Mouse (Mus musculus): ENCODE data around the gene Arhgef3. TPM values are rescaled to one million over a fixed set of nuclear protein-coding genes. Genes with fewer than 3 reads are reported as not detected.

The Arhgef3 gene
- polyA plus RNA-seq, 1 experiment from 2014 or later, result 1.6 TPM

DNA sequence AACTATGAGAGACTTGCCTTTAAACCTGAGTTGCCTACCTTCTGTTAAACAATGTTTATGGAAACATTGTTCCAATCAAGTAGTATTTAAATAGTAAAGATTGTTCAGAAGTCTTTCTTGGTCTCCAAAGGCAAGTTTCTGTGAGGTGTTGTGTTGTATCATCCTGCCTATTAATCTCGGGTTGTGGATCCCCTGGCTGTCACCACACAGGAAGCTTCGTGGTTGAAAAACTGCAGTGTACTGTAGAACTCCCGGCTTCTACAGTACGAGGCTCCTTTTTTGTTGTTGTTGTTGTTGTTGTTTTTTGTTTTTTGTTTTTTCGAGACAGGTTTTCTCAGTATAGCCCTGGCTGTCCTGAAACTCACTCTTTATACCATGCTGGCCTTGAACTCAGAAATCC, 29.2 kb upstream of the Arhgef3 start:
- Histone ChIP-seq H3K4me2 (no peak overlapping the region), H3K27ac (no peak overlapping the region), H3K36me3 (ENCODE audit: poor library complexity, severe bottlenecking) (no peaks in the 10 kb centered on the region), H3K9ac (no peak overlapping the region), H3K27me3 (no peaks in the 10 kb centered on the region), H3K4me1 (0 out of 2 replicates have a peak, but pooled peaks cover 2% of the 10 kb centered on the region), H3K9me3 (replicated peaks) (no peaks in the 10 kb centered on the region), H3K4me3 (no peak overlapping the region)
- no peak for ATAC-seq
- 87% methylated on average over 5 of the region's 5 CpGs for WGBS

DNA sequence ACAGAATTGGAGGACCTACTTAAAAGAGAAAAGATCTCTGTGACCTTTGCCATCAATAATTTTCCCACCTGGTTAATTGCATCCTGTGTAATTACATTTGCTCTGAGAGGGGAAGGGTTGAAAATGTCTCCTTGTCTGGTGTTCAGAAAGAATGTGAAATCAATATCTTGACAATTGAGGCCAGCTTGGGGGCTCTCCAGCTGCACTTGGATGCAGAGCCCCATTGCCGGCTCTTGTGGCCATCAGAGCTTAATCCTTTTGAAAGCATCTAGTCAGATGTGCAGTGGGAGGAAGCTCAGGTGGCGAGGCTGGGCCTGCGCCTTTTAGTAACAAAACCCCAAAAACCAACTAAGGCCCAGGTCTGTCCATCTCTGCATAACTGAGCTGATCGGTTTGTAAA, 28.7 kb upstream of the Arhgef3 start:
- no peak overlapping the region for H3K4me2 ChIP-seq
- no peaks in the 10 kb centered on the region for H3K36me3 ChIP-seq (ENCODE audit: poor library complexity, severe bottlenecking)

DNA sequence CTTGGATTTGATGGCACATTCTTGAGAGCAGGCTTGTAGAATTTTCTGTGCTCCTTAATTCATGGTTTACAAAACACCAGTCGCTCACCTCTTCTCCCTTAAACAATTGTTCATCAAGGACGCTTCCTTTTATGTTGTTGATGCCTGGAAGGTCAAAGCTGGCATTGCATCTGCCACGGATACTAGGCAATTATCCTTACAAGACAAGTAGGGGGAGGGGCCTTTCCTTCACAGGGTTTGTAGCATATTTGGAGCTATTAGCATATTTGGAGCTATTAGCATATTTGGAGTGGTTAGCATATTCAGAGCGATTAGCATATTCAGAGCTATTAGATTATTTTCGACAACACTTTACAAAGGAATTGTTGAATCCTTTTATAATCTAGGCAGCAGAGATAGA, 20.5 kb upstream of the Arhgef3 start:
- 34% methylated on average over 5 of the region's 5 CpGs for WGBS

More for the DNA sequence above, 28.7 kb upstream of the Arhgef3 start:
- no peaks in the 10 kb centered on the region for H3K27me3 ChIP-seq
- 0 out of 2 replicates have a peak, but pooled peaks cover 2% of the 10 kb centered on the region for H3K4me1 ChIP-seq
- no peak overlapping the region for H3K27ac ChIP-seq
- no peaks in the 10 kb centered on the region for H3K9me3 ChIP-seq (replicated peaks)
- 63% methylated on average over 4 of the region's 4 CpGs for WGBS
- ATAC-seq, result no peak
- no peak overlapping the region for H3K9ac ChIP-seq
- H3K4me3 ChIP-seq, result no peak overlapping the region

DNA sequence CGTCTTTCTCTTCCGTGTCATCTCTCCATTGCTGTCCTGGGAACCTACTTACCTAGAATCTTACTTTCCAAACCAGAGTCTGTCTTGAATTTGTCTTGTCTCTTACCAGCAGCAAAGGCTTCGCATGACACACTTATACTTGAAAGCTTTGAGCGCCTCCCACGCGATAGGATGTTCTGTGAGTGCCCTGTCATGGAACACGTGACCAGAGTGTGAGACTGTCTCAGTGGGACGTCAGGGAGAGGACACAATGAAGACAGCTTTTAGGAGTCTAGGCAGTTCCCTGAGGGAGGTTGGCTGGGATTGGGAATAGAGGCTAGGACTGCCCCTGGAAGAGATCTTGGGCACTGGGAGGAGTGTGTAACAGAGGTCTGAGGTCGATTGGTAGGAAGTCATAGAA, 18.6 kb upstream of the Arhgef3 start:
- WGBS, result 69% methylated on average over 9 of the region's 9 CpGs

More for the DNA sequence above, 20.5 kb upstream of the Arhgef3 start:
- Histone ChIP-seq H3K4me3 (no peak overlapping the region), H3K4me2 (no peak overlapping the region), H3K27me3 (no peaks in the 10 kb centered on the region), H3K27ac (peak overlapping the region; percentile 63), H3K9me3 (replicated peaks) (no peaks in the 10 kb centered on the region), H3K4me1 (peaks cover 10% of the 10 kb centered on the region), H3K36me3 (ENCODE audit: poor library complexity, severe bottlenecking) (peaks cover under 1% of the 10 kb centered on the region; the same call in 1 of the 2 replicates), H3K9ac (no peak overlapping the region)
- ATAC-seq, result peak; percentile 75

DNA sequence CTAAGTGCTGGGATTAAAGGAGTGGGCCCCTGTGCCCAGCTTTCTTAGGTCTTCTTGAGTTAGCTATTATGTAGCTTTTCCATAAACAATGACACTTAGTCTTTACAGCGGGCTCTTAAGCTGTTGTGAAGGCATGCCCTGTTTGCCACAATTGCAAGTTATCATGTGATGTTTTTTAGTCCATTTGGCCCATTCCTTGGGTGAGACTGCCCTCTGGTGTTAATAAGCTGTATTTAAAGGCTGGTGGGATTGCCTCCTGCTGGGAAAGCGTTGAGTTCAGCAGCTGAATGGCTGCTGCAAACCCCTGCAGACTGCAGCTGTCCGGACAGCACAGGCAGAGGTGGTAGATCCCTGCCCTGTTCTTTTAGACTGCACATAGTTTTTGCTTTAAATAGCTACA, 17.9 kb upstream of the Arhgef3 start:
- H3K4me2 ChIP-seq, result no peak overlapping the region
- no peak overlapping the region for H3K9ac ChIP-seq
- ATAC-seq, result peak; percentile 66
- no peaks in the 10 kb centered on the region for H3K27me3 ChIP-seq
- 4% methylated on average over 3 of the region's 3 CpGs for WGBS
- H3K4me3 ChIP-seq, result no peak overlapping the region
- peaks cover 10% of the 10 kb centered on the region; the same call in 1 of the 2 replicates for H3K36me3 ChIP-seq (ENCODE audit: poor library complexity, severe bottlenecking)
- H3K27ac ChIP-seq, result no peak overlapping the region
- H3K4me1 ChIP-seq, result peaks cover 10% of the 10 kb centered on the region
- no peaks in the 10 kb centered on the region for H3K9me3 ChIP-seq (replicated peaks)

More for the DNA sequence above, 18.6 kb upstream of the Arhgef3 start:
- Histone ChIP-seq H3K4me1 (peaks cover 10% of the 10 kb centered on the region), H3K36me3 (ENCODE audit: poor library complexity, severe bottlenecking) (peaks cover 10% of the 10 kb centered on the region; the same call in 1 of the 2 replicates), H3K9me3 (replicated peaks) (no peaks in the 10 kb centered on the region), H3K27ac (no peak overlapping the region), H3K27me3 (no peaks in the 10 kb centered on the region), H3K4me3 (no peak overlapping the region), H3K4me2 (no peak overlapping the region), H3K9ac (no peak overlapping the region)
- no peak for ATAC-seq

GRCm38 (mm10) chr14:27101735-27102134, 13.0 kb upstream of the Arhgef3 start:
- H3K27me3 ChIP-seq, result no peaks in the 10 kb centered on the region
- WGBS, result 86% methylated on average over 7 of the region's 7 CpGs
- peaks cover 6% of the 10 kb centered on the region; the same call in 1 of the 2 replicates for H3K4me1 ChIP-seq
- H3K36me3 ChIP-seq (ENCODE audit: poor library complexity, severe bottlenecking), result peaks cover 10% of the 10 kb centered on the region; the same call in 1 of the 2 replicates
- no peak overlapping the region for H3K27ac ChIP-seq
- no peak overlapping the region for H3K4me2 ChIP-seq
- H3K4me3 ChIP-seq, result no peak overlapping the region
- no peaks in the 10 kb centered on the region for H3K9me3 ChIP-seq (replicated peaks)
- no peak overlapping the region for H3K9ac ChIP-seq
- ATAC-seq, result no peak

GRCm38 (mm10) chr14:27102720-27103119, 12.0 kb upstream of the Arhgef3 start:
- ATAC-seq, result no peak
- peaks cover 10% of the 10 kb centered on the region; the same call in 1 of the 2 replicates for H3K36me3 ChIP-seq (ENCODE audit: poor library complexity, severe bottlenecking)

DNA sequence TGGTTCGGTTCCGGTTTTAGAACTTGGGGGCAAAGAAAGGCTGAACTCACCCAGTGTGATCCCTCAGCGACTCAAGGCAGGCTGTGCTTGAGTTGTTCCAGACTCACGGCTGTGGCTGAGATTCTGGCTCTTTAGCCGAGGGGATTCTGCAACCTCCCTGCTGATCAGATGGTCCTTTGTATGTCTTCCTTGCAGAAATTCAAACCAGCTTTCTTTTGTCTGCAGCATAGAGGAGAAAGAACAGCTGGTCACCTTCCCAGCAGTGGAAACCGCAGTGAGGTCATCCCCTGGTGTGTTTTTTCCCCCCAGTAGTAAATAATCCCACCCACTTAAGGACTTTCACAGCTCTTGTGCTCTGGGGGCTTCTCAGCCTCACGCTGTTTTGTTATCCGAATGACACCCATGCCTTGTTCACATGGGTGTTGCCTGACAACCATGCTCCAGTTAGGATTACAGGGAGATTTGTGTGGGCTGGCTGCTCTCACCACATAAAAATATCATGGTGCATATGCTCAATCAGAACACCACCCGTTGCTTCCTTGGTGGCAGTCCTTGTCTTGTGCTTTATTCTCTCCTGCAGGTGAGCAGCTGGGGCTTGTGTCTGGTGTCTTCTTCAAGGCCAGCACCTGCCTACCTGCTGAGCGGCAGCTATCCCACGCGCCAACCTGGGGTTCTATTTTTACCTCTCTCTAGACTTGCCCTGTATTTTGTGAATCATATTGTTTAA, 8.8 kb upstream of the Arhgef3 start:
- no peak overlapping the region for H3K9ac ChIP-seq
- no peak overlapping the region for H3K27ac ChIP-seq
- ATAC-seq, result no peak
- no peak overlapping the region for H3K4me2 ChIP-seq
- peaks cover 6% of the 10 kb centered on the region; the same call in 1 of the 2 replicates for H3K4me1 ChIP-seq
- no peaks in the 10 kb centered on the region for H3K36me3 ChIP-seq (ENCODE audit: poor library complexity, severe bottlenecking)
- H3K27me3 ChIP-seq, result no peaks in the 10 kb centered on the region
- 63% methylated on average over 12 of the region's 12 CpGs for WGBS
- no peak overlapping the region for H3K4me3 ChIP-seq
- H3K9me3 ChIP-seq (replicated peaks), result no peaks in the 10 kb centered on the region

More at GRCm38 (mm10) chr14:27102720-27103119, 12.0 kb upstream of the Arhgef3 start:
- H3K27ac ChIP-seq, result no peak overlapping the region; the same call in 1 of the 2 replicates
- 71% methylated on average over 6 of the region's 6 CpGs for WGBS
- H3K4me1 ChIP-seq, result peaks cover 6% of the 10 kb centered on the region; the same call in 1 of the 2 replicates
- H3K4me3 ChIP-seq, result no peak overlapping the region
- no peak overlapping the region for H3K9ac ChIP-seq
- no peaks in the 10 kb centered on the region for H3K27me3 ChIP-seq
- H3K9me3 ChIP-seq (replicated peaks), result no peaks in the 10 kb centered on the region
- H3K4me2 ChIP-seq, result no peak overlapping the region

DNA sequence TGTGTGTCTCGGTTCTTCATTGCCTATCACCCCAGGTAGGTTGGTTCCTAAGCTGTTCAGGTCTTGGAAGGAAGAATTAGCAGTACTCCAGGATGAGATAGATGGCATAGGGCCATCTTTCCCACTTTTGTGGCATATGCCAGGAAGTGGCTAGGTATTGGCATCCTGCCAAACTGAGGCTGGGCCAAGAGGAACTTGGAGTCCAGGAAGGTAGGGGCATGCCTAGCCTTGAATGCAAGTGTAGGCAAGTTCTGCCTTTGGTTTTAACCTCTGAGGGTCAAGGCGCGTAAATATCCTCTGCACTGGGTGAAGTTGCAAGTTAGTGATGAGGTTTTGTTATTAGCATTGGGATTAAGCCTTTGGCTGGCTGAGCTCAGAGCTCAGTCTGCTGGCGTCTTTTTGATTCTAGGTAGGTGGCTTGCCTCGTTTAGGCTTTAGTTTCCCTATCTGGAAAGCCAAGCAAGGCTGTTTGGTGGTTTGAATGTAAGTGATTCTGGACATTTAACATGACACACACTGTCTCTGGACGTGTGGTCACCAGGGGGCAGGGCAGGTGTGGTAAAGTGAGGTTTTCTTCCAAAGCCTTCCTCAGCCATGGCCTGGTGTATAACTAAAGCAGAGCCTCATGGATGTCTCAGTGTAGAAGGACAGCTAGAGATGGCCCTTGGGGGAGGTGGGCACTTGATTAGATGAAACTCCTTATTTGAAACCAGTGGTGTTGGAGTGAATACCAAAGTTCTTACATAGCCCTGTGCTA, 5.8 kb upstream of the Arhgef3 start:
- no peak for ATAC-seq
- Histone ChIP-seq H3K36me3 (ENCODE audit: poor library complexity, severe bottlenecking) (no peaks in the 10 kb centered on the region), H3K4me2 (no peak overlapping the region), H3K9ac (no peak overlapping the region), H3K9me3 (replicated peaks) (no peaks in the 10 kb centered on the region), H3K4me1 (peaks cover 7% of the 10 kb centered on the region; the same call in 1 of the 2 replicates), H3K27me3 (peaks cover 12% of the 10 kb centered on the region), H3K4me3 (no peak overlapping the region), H3K27ac (no peak overlapping the region)
- WGBS, result 69% methylated on average over 6 of the region's 6 CpGs

GRCm38 (mm10) chr14:27115275-27115660, 569 bp downstream of the Arhgef3 start:
- H3K4me1 ChIP-seq, result peaks cover 13% of the 10 kb centered on the region
- no peaks in the 10 kb centered on the region for H3K9me3 ChIP-seq (replicated peaks)
- no peaks in the 10 kb centered on the region for H3K36me3 ChIP-seq (ENCODE audit: poor library complexity, severe bottlenecking)
- ATAC-seq, result no peak
- H3K27me3 ChIP-seq, result peaks cover 48% of the 10 kb centered on the region
- no peak overlapping the region; the same call in 1 of the 2 replicates for H3K9ac ChIP-seq
- no peak overlapping the region for H3K27ac ChIP-seq
- 22% methylated on average over 11 of the region's 11 CpGs for WGBS
- peak overlapping the region; percentile 98 for H3K4me2 ChIP-seq
- H3K4me3 ChIP-seq, result peak overlapping the region; percentile 54

GRCm38 (mm10) chr14:27115991-27116390, 1.3 kb downstream of the Arhgef3 start:
- peaks cover 13% of the 10 kb centered on the region for H3K4me1 ChIP-seq
- no peak overlapping the region for H3K4me2 ChIP-seq
- no peaks in the 10 kb centered on the region for H3K9me3 ChIP-seq (replicated peaks)
- no peak overlapping the region for H3K9ac ChIP-seq
- ATAC-seq, result no peak
- WGBS, result 71% methylated on average over 6 of the region's 6 CpGs
- H3K27ac ChIP-seq, result no peak overlapping the region
- no peak overlapping the region for H3K4me3 ChIP-seq
- H3K27me3 ChIP-seq, result peaks cover 48% of the 10 kb centered on the region
- H3K36me3 ChIP-seq (ENCODE audit: poor library complexity, severe bottlenecking), result no peaks in the 10 kb centered on the region

DNA sequence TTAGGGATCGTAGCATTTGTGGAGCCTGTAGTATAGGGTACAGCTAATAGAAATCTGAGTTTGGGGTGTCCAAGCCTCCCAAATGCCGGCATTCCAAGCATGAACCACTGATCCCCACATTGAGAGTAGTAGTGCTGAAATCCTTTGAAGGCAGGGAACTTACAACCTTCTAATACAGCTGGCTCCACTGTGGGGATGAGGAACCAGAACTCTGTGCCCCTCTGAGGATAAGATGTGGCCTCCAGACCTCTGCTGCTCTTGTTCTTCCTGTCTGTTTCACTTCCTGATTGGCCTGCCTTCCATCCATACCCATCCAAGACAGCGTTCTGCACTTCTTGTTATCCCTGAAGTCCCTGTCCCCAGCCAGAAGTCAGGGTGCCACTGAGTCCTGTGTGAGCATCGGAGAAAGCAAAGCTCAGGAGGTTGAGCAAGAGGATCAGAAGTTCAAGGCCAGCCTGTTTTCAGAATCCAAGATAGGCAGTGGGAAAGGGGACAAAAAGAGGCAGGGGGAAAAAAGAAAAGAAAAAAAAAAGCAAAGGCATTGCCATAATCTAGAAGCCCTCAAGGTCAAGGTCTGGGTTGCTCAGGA, 2.0 kb downstream of the Arhgef3 start:
- H3K4me3 ChIP-seq, result no peak overlapping the region
- no peak overlapping the region for H3K27ac ChIP-seq
- no peaks in the 10 kb centered on the region for H3K36me3 ChIP-seq (ENCODE audit: poor library complexity, severe bottlenecking)
- H3K4me1 ChIP-seq, result peaks cover 13% of the 10 kb centered on the region
- H3K9ac ChIP-seq, result no peak overlapping the region
- no peak overlapping the region for H3K4me2 ChIP-seq
- ATAC-seq, result no peak
- H3K27me3 ChIP-seq, result peaks cover 48% of the 10 kb centered on the region
- 84% methylated on average over 4 of the region's 4 CpGs for WGBS
- no peaks in the 10 kb centered on the region for H3K9me3 ChIP-seq (replicated peaks)

Measured in forebrain, embryonic 13.5 days (tissue).